Mouse (Mus musculus) left cerebral cortex, postnatal 25 days (tissue): ENCODE results near the gene Btn1a1. TPM values are rescaled to one million over a fixed set of nuclear protein-coding genes. Genes with fewer than 3 reads are reported as not detected.

ENCODE experiments used
- total RNA-seq, 2 experiments: library from RNA; stranded (reverse); gene quantifications; 2 replicates each; pipeline ENCODE4 v1.2.3; 2021

Gene Btn1a1
- total RNA-seq, 2 experiments from 2014 or later, result not detected

Other genes with a start within 250 kb of the Btn1a1 start
- not detected for gene Vmn1r222, start 230.0 kb downstream of the Btn1a1 start, total RNA-seq
- gene Vmn1r223, start 218.8 kb downstream of the Btn1a1 start, total RNA-seq, result not detected
- gene Zfp322a, start 96.7 kb downstream of the Btn1a1 start, total RNA-seq, result 10 to 100 TPM; 35.1 to 36.5 TPM
- 1 to 10 TPM; 8.3 to 8.9 TPM for gene Abt1, start 42.0 kb downstream of the Btn1a1 start, total RNA-seq
- gene Btn2a2, start 23.0 kb upstream of the Btn1a1 start, total RNA-seq, result 1 to 10 TPM; 1.1 to 1.3 TPM
- 100 to 1,000 TPM; 300 to 349 TPM for gene Hist1h4h, start 65.1 kb upstream of the Btn1a1 start, total RNA-seq
- gene Hist1h2af, start 68.0 kb upstream of the Btn1a1 start, total RNA-seq, result 1 to 10 TPM; 1.6 to 3.9 TPM
- 1 to 10 TPM; 3.1 to 4.6 TPM for gene Hist1h3g, start 69.5 kb upstream of the Btn1a1 start, total RNA-seq
- under 1 TPM; 0.57 to 0.87 TPM for gene Hist1h2bh, start 77.5 kb upstream of the Btn1a1 start, total RNA-seq
- 10 to 100 TPM; 16.0 to 17.8 TPM for gene Hist1h3f, start 78.2 kb upstream of the Btn1a1 start, total RNA-seq
- gene Hist1h4f, start 85.7 kb upstream of the Btn1a1 start, total RNA-seq, result 100 to 1,000 TPM; 160 to 188 TPM
- gene Hist1h1d, start 87.4 kb upstream of the Btn1a1 start, total RNA-seq, result 1 to 10 TPM; 3.6 to 5.7 TPM
- gene Hist1h3e, start 96.5 kb upstream of the Btn1a1 start, total RNA-seq, result 10 to 100 TPM; 41.7 to 46.6 TPM
- 1 to 10 TPM; 5.0 to 6.6 TPM for gene Hist1h2ae, start 105.3 kb upstream of the Btn1a1 start, total RNA-seq
- 10 to 100 TPM; 82.4 to 88.3 TPM for gene Hist1h2bg, start 105.5 kb upstream of the Btn1a1 start, total RNA-seq
- 10 to 100 TPM; 25.7 to 29.4 TPM for gene Hist1h2bf, start 108.3 kb upstream of the Btn1a1 start, total RNA-seq
- 1 to 10 TPM; 9.0 to 9.1 TPM for gene Hist1h2ad, start 108.5 kb upstream of the Btn1a1 start, total RNA-seq
- gene Hist1h3d, start 109.9 kb upstream of the Btn1a1 start, total RNA-seq, result 10 to 100 TPM in 1 of 2 experiments, 1 to 10 TPM in 1; 7.2 to 10.5 TPM
- 100 to 1,000 TPM; 121 to 160 TPM for gene Hist1h4d, start 115.7 kb upstream of the Btn1a1 start, total RNA-seq
- gene Hist1h2be, start 155.2 kb upstream of the Btn1a1 start, total RNA-seq, result 1 to 10 TPM; 7.4 to 7.7 TPM
- gene Hist1h1e, start 156.7 kb upstream of the Btn1a1 start, total RNA-seq, result 10 to 100 TPM; 53.2 to 67.9 TPM
- gene Hist1h2ac, start 218.0 kb upstream of the Btn1a1 start, total RNA-seq, result 1 to 10 TPM; 2.1 to 2.4 TPM
- gene Hist1h2bc, start 218.3 kb upstream of the Btn1a1 start, total RNA-seq, result 10 to 100 TPM; 32.7 to 35.0 TPM
- gene Hist1h1t, start 229.9 kb upstream of the Btn1a1 start, total RNA-seq, result not detected
- 100 to 1,000 TPM in 1 of 2 experiments, 10 to 100 TPM in 1; 94.8 to 129 TPM for gene Hist1h4c, start 232.6 kb upstream of the Btn1a1 start, total RNA-seq
- 1 to 10 TPM; 3.1 to 3.7 TPM for gene Hfe, start 245.0 kb upstream of the Btn1a1 start, total RNA-seq